Mouse (Mus musculus): Measurements from ENCODE around the gene 4932438A13Rik.

GRCm38 (mm10) chr3:36830218-36830617 is 32.7 kb upstream of the 4932438A13Rik start:
- no peak for TF ChIP-seq POLR2A (IDR thresholded peaks at IDR 0.05; ENCODE audit: insufficient read depth, low read length)
- no peak for TF ChIP-seq CTCF (IDR thresholded peaks at IDR 0.05; ENCODE audit: low read depth, low read length)
- no peak for TF ChIP-seq EP300 (IDR thresholded peaks at IDR 0.05; ENCODE audit: insufficient read depth, low read depth, low read length)

Data from ES-Bruce4 (cell line).